Mouse (Mus musculus): ENCODE data around the gene Erich6b.

GRCm38 (mm10) chr14:75716410-75716809, 74.4 kb downstream of the Erich6b start:
- no peak for TF ChIP-seq CTCF (IDR thresholded peaks at IDR 0.05; ENCODE audit: low read depth, low read length)
- TF ChIP-seq GATA1 (IDR thresholded peaks at IDR 0.05; ENCODE audit: borderline replicate concordance, low read length) = no peak
